Mouse (Mus musculus) liver (tissue): ENCODE results near the gene Shf.

Experiments used
- DNase-seq: peaks from one replicate; pipeline ENCODE4 v3.0.0-alpha.2; 2020; ENCODE audit warnings: mixed read lengths

Shf gene

GRCm38 (mm10) chr2:122368081-122368971, 636 bp downstream of the Shf start:
- peak; percentile 55 for DNase-seq

- no peak for DNase-seq
Measured at GRCm38 (mm10) chr2:122367701-122368080, 1.3 kb downstream of the Shf start.

DNA sequence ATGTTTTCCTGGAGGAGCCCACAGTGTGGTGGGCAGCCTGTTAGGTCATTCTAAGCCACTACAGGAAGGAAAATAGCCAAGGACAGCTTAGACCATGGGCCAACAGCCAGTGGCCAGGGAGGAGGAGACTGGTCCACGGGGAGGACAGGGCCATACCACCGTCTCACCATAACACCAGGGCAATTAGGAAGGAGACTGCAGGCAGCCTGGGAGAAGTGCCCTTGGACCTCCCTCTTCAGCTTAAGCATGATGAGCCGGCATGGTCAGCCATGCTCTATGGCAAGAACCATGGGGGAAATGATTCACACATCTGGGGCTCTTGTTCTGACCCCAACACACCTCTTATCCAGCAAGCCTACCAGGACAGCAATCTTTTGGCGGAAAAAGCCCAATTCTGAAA, 1.8 kb downstream of the Shf start:
- no peak for DNase-seq

- DNase-seq, result no peak
Measured at GRCm38 (mm10) chr2:122366706-122367105, 2.3 kb downstream of the Shf start.

- no peak for DNase-seq
Measured at GRCm38 (mm10) chr2:122366039-122366438, 2.9 kb downstream of the Shf start.

- DNase-seq, result peak; percentile 38
Measured at GRCm38 (mm10) chr2:122365244-122365866, 3.6 kb downstream of the Shf start.

DNA sequence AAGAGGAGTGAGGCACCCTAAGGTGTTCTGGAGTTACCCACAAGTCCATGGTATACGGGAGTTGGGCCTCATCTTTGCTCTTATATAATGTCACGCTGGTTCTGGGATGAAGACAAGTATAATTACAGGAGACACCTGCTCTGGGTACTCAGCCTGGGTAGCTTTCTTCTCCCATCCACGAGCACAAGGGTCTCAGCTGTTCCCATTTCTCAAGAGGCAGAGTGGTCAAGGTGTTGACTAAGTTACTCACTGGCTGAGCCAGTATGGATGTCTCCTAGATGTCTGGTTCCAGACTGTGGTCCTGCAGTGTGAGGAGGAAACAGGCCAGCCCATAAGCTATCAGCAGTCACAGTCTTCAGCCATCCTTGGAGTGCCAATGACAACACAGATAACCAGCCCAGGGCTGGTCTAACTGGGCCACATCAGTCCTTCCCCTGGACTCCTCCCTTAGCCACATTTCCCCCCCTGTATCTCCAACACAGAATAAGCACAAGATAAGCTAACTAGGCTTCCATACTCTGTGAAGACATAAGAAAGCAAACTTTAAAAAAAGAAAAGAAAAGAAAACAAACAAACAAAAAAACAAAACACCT, 4.5 kb downstream of the Shf start:
- peak; percentile 79 for DNase-seq

DNA sequence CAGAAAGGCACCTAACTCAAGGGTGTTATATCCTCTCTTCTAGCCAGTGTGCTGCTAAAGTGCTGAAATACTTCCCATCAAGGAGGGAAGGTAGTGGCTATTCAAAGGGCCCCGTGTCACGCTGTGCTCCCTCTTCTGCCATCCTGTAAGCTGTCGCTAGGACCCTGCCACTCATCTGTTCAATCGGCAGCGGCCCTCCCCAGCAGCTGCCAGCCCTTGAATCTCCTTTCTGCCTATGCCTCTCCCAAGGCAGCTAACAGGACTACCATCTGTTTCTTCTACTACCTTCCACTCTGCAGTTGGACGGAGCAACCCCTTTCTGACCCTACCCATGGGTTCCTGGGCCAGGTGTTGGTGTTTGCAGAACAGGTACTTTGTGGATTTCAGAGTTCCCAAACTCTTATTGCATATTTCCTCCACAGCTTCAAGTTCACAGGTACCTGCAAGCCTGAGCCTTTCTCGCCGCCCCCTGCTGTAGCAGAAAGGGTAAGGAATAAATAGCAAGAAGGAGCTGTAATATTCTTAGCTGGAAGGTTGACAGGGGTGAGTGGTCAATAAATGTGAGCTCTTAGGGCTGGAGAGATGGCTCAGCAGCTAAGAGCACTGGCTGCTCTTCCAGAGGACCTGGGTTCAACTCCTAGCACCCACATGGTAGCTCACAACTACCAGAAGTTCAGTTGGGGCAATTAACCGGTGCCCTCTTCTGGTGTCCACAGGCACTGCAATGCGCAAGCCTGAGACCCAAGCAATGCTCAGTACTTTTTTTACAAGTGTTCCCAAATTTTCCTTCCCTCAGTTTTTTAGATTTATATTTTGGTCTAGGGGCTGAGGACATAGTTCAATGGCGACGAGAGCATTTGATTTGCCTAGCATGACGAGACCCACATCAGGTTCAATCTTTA, 6.1 kb downstream of the Shf start:
- no peak for DNase-seq

- no peak for DNase-seq
Measured at GRCm38 (mm10) chr2:122361868-122362621, 6.9 kb downstream of the Shf start.

GRCm38 (mm10) chr2:122361181-122361580, 7.8 kb downstream of the Shf start:
- no peak for DNase-seq

- DNase-seq, result no peak
Measured at GRCm38 (mm10) chr2:122360310-122360709, 8.7 kb downstream of the Shf start.

- DNase-seq, result no peak
Measured at GRCm38 (mm10) chr2:122356187-122356586, 12.8 kb downstream of the Shf start.

- DNase-seq, result no peak
Measured at GRCm38 (mm10) chr2:122355389-122355788, 13.6 kb downstream of the Shf start.

DNA sequence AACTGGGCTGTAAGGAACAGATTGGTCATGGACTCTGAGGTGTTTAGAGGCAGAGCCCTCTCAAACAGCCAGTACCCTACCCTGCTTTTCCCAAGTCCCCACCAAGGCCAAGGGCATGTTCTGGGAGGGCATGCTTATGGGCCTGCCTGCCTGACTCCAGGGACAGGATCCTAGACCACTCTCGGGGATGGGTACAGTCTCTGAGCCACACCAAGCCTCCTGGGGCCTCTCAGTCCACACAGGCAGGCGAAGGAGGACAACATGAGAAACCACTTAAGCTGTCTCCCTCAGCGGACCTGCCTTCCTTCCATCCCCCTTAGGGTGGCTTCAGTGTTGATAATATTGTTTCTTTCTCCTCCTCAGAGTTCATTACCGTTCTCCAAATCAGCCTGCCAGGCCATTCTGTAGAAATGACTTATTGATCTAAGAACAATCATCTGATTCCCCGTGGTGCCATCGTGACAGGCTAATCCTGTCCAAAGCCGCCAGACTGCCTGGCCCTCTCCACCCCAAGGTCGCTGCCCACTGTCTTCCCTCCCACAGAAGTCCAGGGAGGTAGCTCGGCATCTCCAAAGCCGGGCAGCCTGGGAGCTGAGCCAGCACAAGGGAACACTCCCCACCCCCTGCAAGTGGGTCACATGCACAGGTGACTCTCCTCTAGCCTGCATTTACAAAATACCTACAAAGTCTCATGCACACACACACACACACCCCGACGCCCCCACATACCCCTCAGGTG, 14.6 kb downstream of the Shf start:
- no peak for DNase-seq

- no peak for DNase-seq
Measured at GRCm38 (mm10) chr2:122353765-122354164, 15.2 kb downstream of the Shf start.

- no peak for DNase-seq
Measured at GRCm38 (mm10) chr2:122352992-122353391, 16.0 kb downstream of the Shf start.

- no peak for DNase-seq
Measured at GRCm38 (mm10) chr2:122351931-122352329, 17.0 kb downstream of the Shf start.

GRCm38 (mm10) chr2:122351156-122351930, 17.6 kb downstream of the Shf start:
- DNase-seq, result no peak

DNA sequence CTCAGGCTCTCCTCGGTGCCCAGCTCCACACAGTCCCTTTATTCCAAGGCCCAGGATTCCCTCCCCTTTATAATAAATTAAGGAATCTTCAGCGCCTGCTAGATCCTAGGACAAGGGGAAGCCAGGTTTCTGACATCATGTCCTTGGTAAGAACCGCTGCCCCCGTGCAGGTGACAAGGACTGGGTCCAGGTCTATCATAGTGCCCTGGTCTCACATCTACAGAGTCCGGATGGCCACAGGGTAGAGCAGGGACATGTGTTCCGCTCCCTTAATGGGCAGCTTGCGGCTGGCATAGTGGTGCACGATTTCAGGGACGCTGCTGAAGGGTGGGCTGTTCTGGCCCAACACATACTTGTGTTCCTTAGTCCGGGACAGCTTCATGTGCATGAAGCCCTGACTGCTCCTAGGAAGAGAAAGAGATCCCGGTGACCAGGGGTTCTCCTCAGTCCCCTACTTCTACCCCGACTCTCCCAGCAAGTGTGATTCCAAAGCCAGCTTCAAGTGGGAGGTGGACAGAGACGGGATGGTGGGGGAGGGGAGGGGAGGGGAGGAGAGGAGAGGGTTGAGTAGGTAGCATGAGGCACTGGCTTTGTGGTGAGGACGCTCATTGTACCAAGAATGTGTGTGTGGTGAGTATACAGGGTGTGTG, 19.7 kb downstream of the Shf start:
- peak; percentile 33 for DNase-seq

GRCm38 (mm10) chr2:122348531-122349131, 20.3 kb downstream of the Shf start:
- peak; percentile 87 for DNase-seq
